Mouse (Mus musculus): Measurements from ENCODE around the gene Tead1. TPM values are rescaled to one million over a fixed set of nuclear protein-coding genes. Genes with fewer than 3 reads are reported as not detected.

Tead1 gene
- polyA plus RNA-seq (2014; fragmentation: Illumina TruSeq; extraction: RNeasy Lipid Tissue Mini Kit (QIAGEN cat#74804); ENCODE audit: low read depth, low replicate concordance) = 33.9 TPM

DNA sequence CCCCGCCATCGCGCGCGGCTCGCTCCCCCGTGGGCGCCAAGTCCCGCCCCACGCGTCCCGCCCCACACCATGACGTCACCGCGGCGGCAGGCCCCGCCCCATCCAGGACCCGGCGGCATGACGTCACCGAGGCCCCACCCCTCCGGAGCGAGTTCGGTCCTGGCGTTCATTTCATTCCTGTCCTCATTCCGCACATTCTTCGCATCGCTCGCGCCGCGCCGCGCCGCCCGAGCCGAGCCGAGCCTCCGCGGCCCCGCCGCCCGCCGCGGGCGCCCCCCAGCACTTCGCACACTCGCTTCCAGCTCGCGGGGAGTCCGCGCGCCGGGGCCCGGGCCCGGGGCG is at the start of gene Tead1:
Gene Tead1 (plus strand): TSS at position 148 of the 342 bp plus-strand sequence.

DNA sequence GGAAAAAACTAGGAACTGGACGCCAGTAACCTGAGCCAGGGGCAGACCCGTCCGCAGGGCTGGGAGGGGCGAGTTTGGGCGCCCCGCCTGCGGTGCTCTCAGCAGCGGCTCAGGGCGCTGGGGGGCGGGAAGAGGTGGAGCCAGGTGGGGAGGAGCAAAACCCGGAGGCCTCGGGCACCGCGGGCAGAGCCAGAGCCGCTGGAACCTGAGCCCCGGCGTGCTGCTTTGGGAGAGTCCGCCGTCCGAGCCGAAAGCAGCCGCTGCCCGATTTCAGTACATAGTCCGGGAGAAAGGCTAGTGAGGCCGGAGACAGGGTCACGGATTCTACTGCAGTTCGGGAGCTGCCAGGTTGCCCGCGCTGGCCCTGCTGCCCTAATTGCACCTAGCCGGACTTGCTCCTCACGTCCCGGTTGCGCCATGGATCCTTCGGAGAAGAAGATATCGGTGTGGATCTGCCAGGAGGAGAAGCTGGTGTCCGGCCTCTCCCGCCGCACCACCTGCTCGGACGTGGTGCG is 274.7 kb downstream of the Tead1 start, which contains the start of gene Rassf10:
Gene Rassf10 (plus strand): TSS at position 186 of the 515 bp plus-strand sequence.

